Mouse (Mus musculus) liver, embryonic 14.5 days (tissue): Measurements from ENCODE around the gene Ndufs7.

Experiments
- CTCF ChIP-seq: IDR thresholded peaks from 2 replicates; pipeline ENCODE4 v1.5.1; 2016; ENCODE audit warnings: antibody characterized with exemption, low read depth, control low read depth
- EP300 ChIP-seq: IDR thresholded peaks from 2 replicates; pipeline ENCODE4 v1.6.1; 2016; ENCODE audit warnings: antibody characterized with exemption, low read depth

- TF ChIP-seq CTCF: no peak
- TF ChIP-seq EP300: no peak
These were observed 32.4 kb downstream of the Ndufs7 start for GRCm38 (mm10) chr10:80281304-80281703.
